ENCODE assay signal across 11 mouse cellular contexts in the genomic region with DNA sequence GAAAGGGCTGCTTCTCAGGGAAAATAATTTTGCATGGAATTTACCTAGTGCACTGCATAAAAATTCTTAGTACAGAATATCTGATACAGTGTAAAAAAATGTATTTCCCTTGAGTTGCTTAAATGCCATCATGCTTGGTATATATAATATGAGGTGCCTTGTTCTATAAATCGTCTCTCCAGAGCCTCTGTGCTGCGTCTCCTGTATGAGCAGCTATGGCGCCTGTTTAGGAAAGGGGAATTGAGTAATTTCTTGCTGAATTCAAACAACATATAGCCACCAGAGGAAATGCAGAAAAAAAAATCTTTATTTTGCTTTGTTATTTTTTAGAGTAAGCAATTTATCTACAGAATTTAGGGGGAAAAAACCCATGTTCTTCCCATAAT.
DNase-seq lines count a peak whose midpoint lies in the region; ATAC-seq lines count a peak whose summit lies in the region.
"Had no signal": no experiment of that assay in that cellular context is flagged by ENCODE, and none has a peak within 500 bp of the region (broad histone marks: within the 10 kb centered on the region; RNA-seq: fewer than 3 reads in every experiment).

No protein-coding gene starts in this region.

- H3K9me3 ChIP-seq in hindbrain, embryonic 15.5 days: no peaks in the 10 kb centered on the region
- H3K9me3 ChIP-seq in hindbrain, embryonic 10.5 days: no peaks in the 10 kb centered on the region
- no peaks in the 10 kb centered on the region for H3K9me3 ChIP-seq in midbrain, embryonic 16.5 days (replicated peaks; ENCODE audit: control insufficient read depth, low read length, poor library complexity, severe bottlenecking)
- H3K9me3 ChIP-seq in midbrain, embryonic 13.5 days: no peaks in the 10 kb centered on the region
- no peaks in the 10 kb centered on the region for H3K9me3 ChIP-seq in liver, embryonic 13.5 days (replicated peaks)
- H3K9me3 ChIP-seq in stomach, embryonic 15.5 days: no peaks in the 10 kb centered on the region

- no peak overlapping the region for H3K4me3 ChIP-seq in hindbrain, embryonic 15.5 days
- no peak overlapping the region for H3K4me3 ChIP-seq in hindbrain, embryonic 10.5 days
- no peak overlapping the region for H3K4me3 ChIP-seq in midbrain, embryonic 16.5 days (ENCODE audit: low read depth, low read length)
- H3K4me3 ChIP-seq in midbrain, embryonic 13.5 days (replicated peaks): no peak overlapping the region
- no peak overlapping the region for H3K4me3 ChIP-seq in liver, embryonic 13.5 days (replicated peaks)
- no peak overlapping the region for H3K4me3 ChIP-seq in stomach, embryonic 15.5 days (replicated peaks)

- ATAC-seq in hindbrain, embryonic 15.5 days (ENCODE audit: low FRiP score, low read depth): no peak
- ATAC-seq in midbrain, embryonic 16.5 days: no peak
- no peak for ATAC-seq in midbrain, embryonic 13.5 days
- no peak for ATAC-seq in liver, embryonic 13.5 days (ENCODE audit: low read depth)
- ATAC-seq in stomach, embryonic 15.5 days (ENCODE audit: insufficient read depth, low FRiP score, low read depth): no peak
- ATAC-seq: forebrain, embryonic 14.5 days had no signal

- 65% methylated on average over 3 of the region's 3 CpGs for WGBS in hindbrain, embryonic 15.5 days
- WGBS in hindbrain, embryonic 10.5 days: 84% methylated on average over 3 of the region's 3 CpGs
- 77% methylated on average over 3 of the region's 3 CpGs for WGBS in midbrain, embryonic 16.5 days
- WGBS in midbrain, embryonic 13.5 days: 81% methylated on average over 3 of the region's 3 CpGs
- whole genome bisulfite sequencing in liver, embryonic 13.5 days (ENCODE audit: insufficient replicate concordance): 42% methylated on average over 3 of the region's 3 CpGs
- 36% methylated on average over 3 of the region's 3 CpGs for WGBS in stomach, embryonic 15.5 days

- peak overlapping the region; percentile 53; the same call in 1 of the 2 replicates for H3K27ac ChIP-seq in hindbrain, embryonic 15.5 days (replicated peaks)
- no peak overlapping the region for H3K27ac ChIP-seq in hindbrain, embryonic 10.5 days
- peak overlapping the region; percentile 53; the same call in 1 of the 2 replicates for H3K27ac ChIP-seq in midbrain, embryonic 16.5 days (ENCODE audit: low read length)
- H3K27ac ChIP-seq in midbrain, embryonic 13.5 days: no peak overlapping the region
- H3K27ac ChIP-seq in liver, embryonic 13.5 days: no peak overlapping the region
- 0 out of 2 replicates have a peak overlapping the region, but pooled peaks have one; percentile 21 for H3K27ac ChIP-seq in stomach, embryonic 15.5 days

- no peaks in the 10 kb centered on the region for H3K27me3 ChIP-seq in hindbrain, embryonic 15.5 days
- H3K27me3 ChIP-seq in hindbrain, embryonic 10.5 days (ENCODE audit: insufficient read depth, poor library complexity, severe bottlenecking): no peaks in the 10 kb centered on the region
- no peaks in the 10 kb centered on the region for H3K27me3 ChIP-seq in midbrain, embryonic 16.5 days (ENCODE audit: control insufficient read depth, insufficient read depth, low read depth, low read length)
- H3K27me3 ChIP-seq in midbrain, embryonic 13.5 days: no peaks in the 10 kb centered on the region
- H3K27me3 ChIP-seq in liver, embryonic 13.5 days: no peaks in the 10 kb centered on the region
- no peaks in the 10 kb centered on the region for H3K27me3 ChIP-seq in stomach, embryonic 15.5 days (replicated peaks)

- no peaks in the 10 kb centered on the region for H3K36me3 ChIP-seq in hindbrain, embryonic 15.5 days
- H3K36me3 ChIP-seq in hindbrain, embryonic 10.5 days: no peaks in the 10 kb centered on the region
- H3K36me3 ChIP-seq in midbrain, embryonic 16.5 days (ENCODE audit: control insufficient read depth, insufficient read depth, low read length): no peaks in the 10 kb centered on the region
- H3K36me3 ChIP-seq in midbrain, embryonic 13.5 days: no peaks in the 10 kb centered on the region
- H3K36me3 ChIP-seq in liver, embryonic 13.5 days: no peaks in the 10 kb centered on the region
- no peaks in the 10 kb centered on the region for H3K36me3 ChIP-seq in stomach, embryonic 15.5 days

- H3K4me1 ChIP-seq in hindbrain, embryonic 15.5 days (replicated peaks): peaks cover 11% of the 10 kb centered on the region; the same call in 1 of the 2 replicates
- H3K4me1 ChIP-seq in hindbrain, embryonic 10.5 days (replicated peaks): peaks cover 4% of the 10 kb centered on the region; the same call in 1 of the 2 replicates
- H3K4me1 ChIP-seq in midbrain, embryonic 16.5 days (ENCODE audit: control insufficient read depth, insufficient read depth, low read length): peaks cover 3% of the 10 kb centered on the region; the same call in 1 of the 2 replicates
- 0 out of 2 replicates have a peak, but pooled peaks cover 6% of the 10 kb centered on the region for H3K4me1 ChIP-seq in midbrain, embryonic 13.5 days (replicated peaks)
- peaks cover 9% of the 10 kb centered on the region for H3K4me1 ChIP-seq in liver, embryonic 13.5 days (replicated peaks)
- no peaks in the 10 kb centered on the region for H3K4me1 ChIP-seq in stomach, embryonic 15.5 days

- no peak overlapping the region for H3K9ac ChIP-seq in hindbrain, embryonic 15.5 days
- no peak overlapping the region for H3K9ac ChIP-seq in midbrain, embryonic 16.5 days (ENCODE audit: low read depth, low read length)
- no peak overlapping the region for H3K9ac ChIP-seq in midbrain, embryonic 13.5 days (replicated peaks)
- H3K9ac ChIP-seq in liver, embryonic 13.5 days: no peak overlapping the region
- no peak overlapping the region for H3K9ac ChIP-seq in stomach, embryonic 15.5 days

- no peak for DNase-seq in hindbrain, embryonic 10.5 days (ENCODE audit: low spot score)
- no peak for DNase-seq in liver, embryonic 13.5 days
- no peak for DNase-seq in adrenal gland, adult 2 months
- no peak for DNase-seq in left cerebral cortex, postnatal 14 days (ENCODE audit: low spot score in 2 of 2)
- DNase-seq: cerebellum, adult 11-12 months; layer of hippocampus, postnatal 36 days had no signal

- H3K4me2 ChIP-seq in hindbrain, embryonic 15.5 days: no peak overlapping the region
- H3K4me2 ChIP-seq in midbrain, embryonic 16.5 days (ENCODE audit: low read length): no peak overlapping the region
- H3K4me2 ChIP-seq in midbrain, embryonic 13.5 days (replicated peaks): no peak overlapping the region
- H3K4me2 ChIP-seq in liver, embryonic 13.5 days: peak overlapping the region; percentile 24; the same call in 1 of the 2 replicates
- H3K4me2 ChIP-seq in stomach, embryonic 15.5 days: peak overlapping the region; percentile 19; the same call in 1 of the 2 replicates

- intact Hi-C loops in left cerebral cortex, postnatal 14 days (cut with DNase I): no loop called here

Comparison
In these comparisons a context has a peak if more than half of its experiments do, and no peak if none do; other contexts are left out.
1. H3K27ac ChIP-seq: peak in hindbrain, embryonic 15.5 days (single experiment), midbrain, embryonic 16.5 days (single experiment) and stomach, embryonic 15.5 days (single experiment); none in hindbrain, embryonic 10.5 days (single experiment), midbrain, embryonic 13.5 days (single experiment) and liver, embryonic 13.5 days (single experiment).
2. H3K4me2 ChIP-seq: peak in liver, embryonic 13.5 days (single experiment) and stomach, embryonic 15.5 days (single experiment); none in hindbrain, embryonic 15.5 days (single experiment), midbrain, embryonic 16.5 days (single experiment) and midbrain, embryonic 13.5 days (single experiment).